Mouse (Mus musculus) embryonic facial prominence, embryonic 14.5 days (tissue): ENCODE data around the gene Rbms1. TPM values are rescaled to one million over a fixed set of nuclear protein-coding genes. Genes with fewer than 3 reads are reported as not detected.

ENCODE experiments used
- ATAC-seq: fragments of 200-750 bp; cut with Nextera tagmentation; 2 replicates; pipeline ENCODE4 v1.8.0; 2017; ENCODE audit warnings: low read depth, moderate number of reproducible peaks, moderate TSS enrichment
- DNase-seq: peaks from one replicate; pipeline ENCODE4 v3.0.0-alpha.2; 2015; ENCODE audit warnings: low spot score
- H3K27ac ChIP-seq: fragments of 300-500 bp; sonication (generic); replicated peaks from 2 replicates; pipeline ENCODE4 v1.5.1; 2014; ENCODE audit warnings: low read depth, mild to moderate bottlenecking, low read length, moderate library complexity
- H3K27me3 ChIP-seq: fragments of 300-500 bp; sonication (generic); replicated peaks from 2 replicates; pipeline ENCODE4 v1.6.1; 2014; ENCODE audit warnings: low read length; ENCODE audit not compliant: control insufficient read depth, insufficient read depth
- H3K36me3 ChIP-seq: fragments of 300-500 bp; sonication (generic); 2 replicates; pipeline ENCODE4 v1.6.1; 2014; ENCODE audit warnings: low read length, mixed read lengths; ENCODE audit not compliant: control insufficient read depth, insufficient read depth
- H3K4me1 ChIP-seq: fragments of 300-500 bp; sonication (generic); 2 replicates; pipeline ENCODE4 v1.6.1; 2014; ENCODE audit warnings: antibody characterized with exemption, low read length; ENCODE audit not compliant: control insufficient read depth, insufficient read depth
- H3K4me2 ChIP-seq: fragments of 300-500 bp; sonication (generic); 2 replicates; pipeline ENCODE4 v1.6.1; 2014; ENCODE audit warnings: low read depth, mild to moderate bottlenecking, low read length, moderate library complexity, mixed read lengths
- H3K4me3 ChIP-seq: fragments of 300-500 bp; sonication (generic); 2 replicates; pipeline ENCODE4 v1.5.1; 2014; ENCODE audit warnings: low read depth, mild to moderate bottlenecking, low read length
- H3K9ac ChIP-seq: fragments of 300-500 bp; sonication (generic); 2 replicates; pipeline ENCODE4 v1.6.1; 2014; ENCODE audit warnings: low read depth, mild to moderate bottlenecking, low read length, moderate library complexity, mixed read lengths
- H3K9me3 ChIP-seq: fragments of 300-500 bp; sonication (generic); 2 replicates; pipeline ENCODE4 v1.6.1; 2016; ENCODE audit warnings: low read length; ENCODE audit not compliant: control insufficient read depth
- WGBS: fragments of 180-500 bp; shearing (Covaris S2); extraction: QIAGEN DNeasy Blood & Tissue Kit; methylation state at CpG from one replicate; pipeline ENCODE4 v1.1.7; 2014; 5-methylcytosine and 5-hydroxymethylcytosine counted together
- polyA plus RNA-seq: library from polyadenylated mRNA; unstranded; fragments of >200 nt; fragmentation: Nextera tagmentation; extraction: Ambion mirVana; gene quantifications from 2 replicates; pipeline ENCODE4 v1.2.1, GENCODE M21; 2014

Rbms1 gene
- polyA plus RNA-seq, 1 experiment from 2014 or later = 101 TPM

GRCm38 (mm10) chr2:60925063-60925462 is 37.9 kb downstream of the Rbms1 start:
- Histone ChIP-seq H3K9ac (no peak overlapping the region), H3K9me3 (no peaks in the 10 kb centered on the region), H3K27ac (no peak overlapping the region), H3K4me1 (peaks cover 31% of the 10 kb centered on the region), H3K36me3 (no peaks in the 10 kb centered on the region), H3K4me3 (no peak overlapping the region), H3K27me3 (no peaks in the 10 kb centered on the region), H3K4me2 (no peak overlapping the region)
- DNase-seq (no peak), ATAC-seq (no peak)
- WGBS = 56% methylated on average over 5 of the region's 5 CpGs

GRCm38 (mm10) chr2:60923756-60924544 is 39.0 kb downstream of the Rbms1 start:
- peak overlapping the region; percentile 11; the same call in 1 of the 2 replicates for H3K27ac ChIP-seq
- no peak for ATAC-seq
- no peaks in the 10 kb centered on the region for H3K9me3 ChIP-seq
- DNase-seq = no peak
- no peaks in the 10 kb centered on the region for H3K27me3 ChIP-seq
- H3K9ac ChIP-seq = no peak overlapping the region
- no peak overlapping the region for H3K4me3 ChIP-seq
- H3K4me2 ChIP-seq = no peak overlapping the region
- H3K36me3 ChIP-seq = no peaks in the 10 kb centered on the region
- 62% methylated on average over 11 of the region's 11 CpGs for WGBS
- H3K4me1 ChIP-seq = peaks cover 31% of the 10 kb centered on the region

GRCm38 (mm10) chr2:60923111-60923510 is 39.9 kb downstream of the Rbms1 start:
- Histone ChIP-seq H3K36me3 (no peaks in the 10 kb centered on the region), H3K9me3 (no peaks in the 10 kb centered on the region), H3K4me3 (no peak overlapping the region), H3K9ac (no peak overlapping the region), H3K27ac (0 out of 2 replicates have a peak overlapping the region, but pooled peaks have one; percentile 11), H3K4me1 (peaks cover 31% of the 10 kb centered on the region), H3K4me2 (no peak overlapping the region), H3K27me3 (no peaks in the 10 kb centered on the region)
- DNase-seq (peak; percentile 77), ATAC-seq (0 out of 2 replicates have a peak, but pooled peaks have one; percentile 54)
- 43% methylated on average over 6 of the region's 6 CpGs for WGBS

- H3K9me3 ChIP-seq = no peaks in the 10 kb centered on the region
- ATAC-seq = peak; percentile 42; the same call in 1 of the 2 replicates
- WGBS = 46% methylated on average over 5 of the region's 5 CpGs
- DNase-seq = peak; percentile 64
- H3K4me1 ChIP-seq = peaks cover 31% of the 10 kb centered on the region
- H3K4me3 ChIP-seq = no peak overlapping the region
- no peaks in the 10 kb centered on the region for H3K27me3 ChIP-seq
- H3K36me3 ChIP-seq = no peaks in the 10 kb centered on the region
- peak overlapping the region; percentile 28; the same call in 1 of the 2 replicates for H3K27ac ChIP-seq
- H3K9ac ChIP-seq = no peak overlapping the region
- H3K4me2 ChIP-seq = no peak overlapping the region
Measured at GRCm38 (mm10) chr2:60922351-60922750, 40.6 kb downstream of the Rbms1 start.

- ATAC-seq (no peak), DNase-seq (no peak)
- Histone ChIP-seq H3K36me3 (no peaks in the 10 kb centered on the region), H3K9me3 (no peaks in the 10 kb centered on the region), H3K27ac (no peak overlapping the region), H3K27me3 (no peaks in the 10 kb centered on the region), H3K4me1 (peaks cover 30% of the 10 kb centered on the region), H3K9ac (no peak overlapping the region), H3K4me2 (no peak overlapping the region), H3K4me3 (no peak overlapping the region)
- 54% methylated on average over 3 of the region's 3 CpGs for WGBS
Measured at GRCm38 (mm10) chr2:60920076-60920475, 42.9 kb downstream of the Rbms1 start.

- Histone ChIP-seq H3K27ac (no peak overlapping the region), H3K4me3 (no peak overlapping the region), H3K9me3 (no peaks in the 10 kb centered on the region), H3K27me3 (no peaks in the 10 kb centered on the region), H3K4me2 (no peak overlapping the region), H3K36me3 (no peaks in the 10 kb centered on the region), H3K9ac (no peak overlapping the region), H3K4me1 (peaks cover 16% of the 10 kb centered on the region; the same call in 1 of the 2 replicates)
- DNase-seq (no peak), ATAC-seq (no peak)
- WGBS = 90% methylated on average over 7 of the region's 7 CpGs
Measured at GRCm38 (mm10) chr2:60918401-60918800, 44.6 kb downstream of the Rbms1 start.

- H3K4me2 ChIP-seq = no peak overlapping the region
- ATAC-seq (no peak), DNase-seq (no peak)
- H3K27me3 ChIP-seq = no peaks in the 10 kb centered on the region
- no peak overlapping the region for H3K9ac ChIP-seq
- no peaks in the 10 kb centered on the region for H3K36me3 ChIP-seq
- WGBS = 64% methylated on average over 7 of the region's 7 CpGs
- no peaks in the 10 kb centered on the region for H3K9me3 ChIP-seq
- H3K27ac ChIP-seq = no peak overlapping the region
- no peak overlapping the region for H3K4me3 ChIP-seq
- H3K4me1 ChIP-seq = peaks cover 29% of the 10 kb centered on the region
Measured at GRCm38 (mm10) chr2:60914524-60915280, 48.3 kb downstream of the Rbms1 start.

- ATAC-seq = no peak
- whole genome bisulfite sequencing = 55% methylated on average over 3 of the region's 3 CpGs
- H3K4me1 ChIP-seq = peaks cover 29% of the 10 kb centered on the region
Measured at GRCm38 (mm10) chr2:60913281-60913680, 49.7 kb downstream of the Rbms1 start.

More at GRCm38 (mm10) chr2:60913281-60913680, 49.7 kb downstream of the Rbms1 start:
- Histone ChIP-seq H3K4me3 (no peak overlapping the region), H3K9me3 (no peaks in the 10 kb centered on the region), H3K36me3 (no peaks in the 10 kb centered on the region), H3K4me2 (no peak overlapping the region), H3K9ac (no peak overlapping the region), H3K27me3 (no peaks in the 10 kb centered on the region), H3K27ac (no peak overlapping the region)
- DNase-seq = no peak
